Mouse (Mus musculus) erythroblast, embryonic 14.5 days (primary cell): ENCODE measurements at regions not wholly inside any gene's neighbourhood (a gene's known extent, or its start where the extent isn't known, plus 50 kb on each side); places are given as distances from the start of the nearest gene placed in this dataset.

Experiments used
- GATA1 ChIP-seq: IDR thresholded peaks from 2 replicates; pipeline ENCODE4 v1.6.1; 2012; ENCODE audit warnings: low read length, inconsistent platforms, mixed read lengths
- TAL1 ChIP-seq: IDR thresholded peaks from 3 replicates; pipeline ENCODE4 v1.6.1; 2012; ENCODE audit warnings: low read length, inconsistent platforms, mixed read lengths

DNA sequence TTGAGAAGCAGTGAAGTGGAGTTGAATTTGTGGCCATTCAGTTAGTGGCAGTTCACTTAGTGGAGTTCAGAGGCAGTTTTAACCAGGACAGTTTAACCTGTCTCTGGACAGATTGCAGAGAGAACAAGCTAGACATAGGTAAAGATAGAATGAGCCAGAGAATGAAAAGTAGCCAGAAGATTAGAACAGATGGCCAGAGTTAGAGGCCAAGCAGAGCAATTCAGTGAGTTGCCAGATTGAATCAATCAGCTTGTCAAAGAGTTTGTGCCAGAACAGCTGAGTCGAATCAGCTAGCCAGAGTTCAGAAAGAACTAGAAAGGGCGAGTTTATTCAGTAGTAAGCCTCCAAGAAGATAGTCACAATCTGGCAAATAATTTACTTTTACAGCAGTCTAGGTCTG, 174.1 kb upstream of the Ppp6c start:
- no peak for TF ChIP-seq GATA1
- no peak for TF ChIP-seq TAL1
